Mouse (Mus musculus): Measurements from ENCODE around the gene Satb1.

DNA sequence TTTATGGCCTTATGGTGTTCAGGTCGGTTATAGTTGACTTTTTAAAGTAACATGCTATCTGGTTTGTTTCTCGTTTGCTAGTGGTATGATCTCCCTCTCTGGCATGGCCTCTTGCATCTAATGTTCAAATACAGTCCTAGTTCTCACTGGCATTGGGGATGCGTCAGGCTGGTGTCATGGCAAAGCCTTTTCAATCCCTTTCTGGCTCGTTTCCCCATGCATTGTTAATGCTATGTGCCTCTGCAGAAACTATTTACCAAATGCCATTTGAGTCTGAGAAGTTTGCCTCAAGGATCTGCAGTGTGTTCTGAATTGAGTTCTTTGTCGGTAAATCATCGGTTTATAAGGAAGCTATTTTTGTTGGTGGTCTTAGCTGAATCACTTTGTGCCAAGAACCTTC is 137.4 kb downstream of the Satb1 start:
- TF ChIP-seq CTCF (IDR thresholded peaks at IDR 0.05; ENCODE audit: extremely low read depth, insufficient read length, insufficient replicate concordance, low read depth, low read length) (no peak), POLR2A (IDR thresholded peaks at IDR 0.05; ENCODE audit: low read depth, low read length) (no peak)

Measured in small intestine, adult 2 months (tissue).